Mouse (Mus musculus) myocyte (in vitro differentiated cells): Measurements from ENCODE around the gene Meis1. TPM values are rescaled to one million over a fixed set of nuclear protein-coding genes. Genes with fewer than 3 reads are reported as not detected.

Source experiments
- H3K27me3 ChIP-seq: one replicate; pipeline ENCODE4 v1.6.1; 2011; ENCODE audit not compliant: control insufficient read depth, insufficient read depth, insufficient read length
- H3K36me3 ChIP-seq: one replicate; pipeline ENCODE4 v1.6.1; 2011; ENCODE audit not compliant: control insufficient read depth, insufficient read depth
- H3K4me2 ChIP-seq: one replicate; pipeline ENCODE4 v1.6.1; 2011; ENCODE audit warnings: low read depth, control low read depth
- H3K4me3 ChIP-seq: one replicate; pipeline ENCODE4 v1.5.1; 2011; ENCODE audit warnings: mild to moderate bottlenecking, control low read depth, moderate library complexity
- H3K79me2 ChIP-seq: one replicate; pipeline ENCODE4 v1.6.1; 2011; ENCODE audit not compliant: control insufficient read depth, insufficient read depth
- H3ac ChIP-seq: one replicate; pipeline ENCODE4 v1.6.1; 2011; ENCODE audit not compliant: control insufficient read depth, insufficient read length
- CEBPB ChIP-seq: IDR thresholded peaks from 2 replicates; pipeline ENCODE4 v1.6.1; 2011; ENCODE audit warnings: mild to moderate bottlenecking, moderate library complexity; ENCODE audit not compliant: poor library complexity, insufficient read depth, severe bottlenecking
- E2F4 ChIP-seq: IDR thresholded peaks from one replicate; pipeline ENCODE4 v1.6.1; 2011; ENCODE audit warnings: mild to moderate bottlenecking, control low read depth, moderate library complexity; ENCODE audit not compliant: insufficient read depth
- MAX ChIP-seq: IDR thresholded peaks from one replicate; pipeline ENCODE4 v1.6.1; 2011; ENCODE audit warnings: low read depth, mild to moderate bottlenecking, control low read depth
- MYOD1 ChIP-seq, 3 experiments: IDR thresholded peaks; one replicate each; pipeline ENCODE4 v1.6.1; 2011; ENCODE audit warnings: control low read depth in 2 of 3, low read depth in 2 of 3, mild to moderate bottlenecking in 2 of 3, moderate library complexity in 1 of 3; ENCODE audit not compliant: insufficient read length in 2 of 3, control insufficient read depth in 1 of 3
- MYOG ChIP-seq, 3 experiments: IDR thresholded peaks; one replicate each; pipeline ENCODE4 v1.6.1; 2011; ENCODE audit warnings: control low read depth in 2 of 3, low read depth in 2 of 3, mild to moderate bottlenecking in 2 of 3; ENCODE audit not compliant: insufficient read length in 2 of 3, control insufficient read depth in 1 of 3, insufficient read depth in 1 of 3
- POLR2A ChIP-seq: IDR thresholded peaks from one replicate; pipeline ENCODE4 v1.6.1; 2011; ENCODE audit warnings: low read depth, mild to moderate bottlenecking, control low read depth, moderate library complexity; ENCODE audit not compliant: insufficient read length
- POLR2AphosphoS2 ChIP-seq: IDR thresholded peaks from one replicate; pipeline ENCODE4 v1.6.1; 2011; ENCODE audit warnings: low read depth, control low read depth; ENCODE audit not compliant: insufficient read length
- REST ChIP-seq: IDR thresholded peaks from one replicate; pipeline ENCODE4 v1.6.1; 2011; ENCODE audit warnings: mild to moderate bottlenecking, control low read depth, moderate library complexity; ENCODE audit not compliant: insufficient read depth, insufficient read length
- SRF ChIP-seq: IDR thresholded peaks from one replicate; pipeline ENCODE4 v1.6.1; 2011; ENCODE audit warnings: low read depth; ENCODE audit not compliant: control insufficient read depth, insufficient read length
- TCF12 ChIP-seq: IDR thresholded peaks from one replicate; pipeline ENCODE4 v1.6.1; 2011; ENCODE audit warnings: mild to moderate bottlenecking, control low read depth; ENCODE audit not compliant: poor library complexity, insufficient read depth, severe bottlenecking
- TCF3 ChIP-seq: IDR thresholded peaks from one replicate; pipeline ENCODE4 v1.6.1; 2011; ENCODE audit warnings: low read depth, control low read depth; ENCODE audit not compliant: insufficient read length
- USF1 ChIP-seq: IDR thresholded peaks from one replicate; pipeline ENCODE4 v1.6.1; 2011; ENCODE audit warnings: low read depth, mild to moderate bottlenecking, control low read depth, moderate library complexity
- polyA plus RNA-seq: library from polyadenylated mRNA; unstranded; fragments of >200 nt; fragmentation: generic; extraction: Trizol; gene quantifications from one replicate; pipeline ENCODE4 v1.2.1, GENCODE M21; 2012; ENCODE audit warnings: missing spikeins

Gene Meis1
- polyA plus RNA-seq, 1 experiment: 7.1 TPM

DNA sequence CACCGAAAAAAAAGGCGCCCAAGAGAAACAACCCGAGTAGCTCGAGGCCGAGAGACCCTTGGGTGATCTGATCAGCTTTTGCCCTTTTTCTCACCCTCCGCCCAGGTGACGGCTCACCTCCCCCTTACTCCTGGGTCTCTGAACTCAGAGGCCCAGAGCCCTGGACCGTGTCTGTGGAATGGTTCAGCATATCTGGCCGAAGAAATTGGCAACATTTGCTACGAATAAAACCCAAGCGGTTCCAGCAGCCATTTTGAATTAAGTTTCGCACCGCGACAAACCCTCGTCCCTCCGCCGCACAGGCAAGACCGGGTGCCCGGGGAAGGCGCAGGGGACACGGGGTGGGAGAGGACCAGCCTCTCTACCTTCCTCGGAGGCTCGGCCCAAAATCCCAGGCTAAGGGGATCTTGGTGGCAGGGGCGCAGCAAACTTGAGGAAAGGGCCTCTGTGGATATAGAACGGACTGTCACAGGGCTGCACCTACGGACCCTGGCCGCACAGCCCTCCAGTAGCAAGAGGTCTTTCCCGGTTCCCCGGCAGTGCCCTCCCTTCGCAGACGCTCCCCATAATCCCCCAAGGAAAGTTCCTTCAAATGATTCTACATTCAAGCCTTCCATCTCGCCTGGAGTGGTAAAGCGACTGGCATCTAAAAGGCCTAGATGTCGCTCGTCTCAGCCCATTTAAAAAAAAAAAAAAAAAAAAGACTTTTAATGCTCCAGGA lies 4.2 kb downstream of the Meis1 start:
- TF ChIP-seq TCF3: no peak
- TF ChIP-seq MYOG (IDR thresholded peaks at IDR 0.05; ENCODE audit: control insufficient read depth in 1 of 3, insufficient read depth in 1 of 3, insufficient read length in 2 of 3, low read depth in 2 of 3): no peak
- no peak for TF ChIP-seq MAX
- TF ChIP-seq POLR2AphosphoS2: peak; percentile 24
- no peak for TF ChIP-seq TCF12
- Histone ChIP-seq H3K4me2 (peak overlapping the region; percentile 99), H3K36me3 (peaks cover 16% of the 10 kb centered on the region), H3K79me2 (peaks cover 57% of the 10 kb centered on the region), H3ac (peak overlapping the region; percentile 15), H3K27me3 (no peaks in the 10 kb centered on the region), H3K4me3 (peak overlapping the region; percentile 81)

DNA sequence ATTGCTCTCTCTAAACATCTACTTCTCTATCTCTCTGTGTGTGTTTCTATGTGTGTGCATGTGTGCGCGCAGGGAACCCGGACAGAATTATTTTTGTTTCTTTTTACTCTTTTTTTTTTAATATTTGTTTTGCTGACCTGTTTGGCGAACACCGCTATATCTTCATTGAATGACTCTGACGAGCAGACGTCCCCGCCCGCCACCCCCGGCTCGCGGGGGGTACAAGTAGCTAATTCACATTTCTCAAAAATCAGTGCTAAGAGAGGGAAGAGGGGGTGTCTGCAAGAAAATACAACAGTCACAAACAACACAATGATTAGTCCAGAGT lies 4.7 kb downstream of the Meis1 start:
- peak overlapping the region; percentile 99 for H3K4me2 ChIP-seq
- H3K79me2 ChIP-seq: peaks cover 57% of the 10 kb centered on the region
- peak overlapping the region; percentile 81 for H3K4me3 ChIP-seq
- H3K27me3 ChIP-seq: no peaks in the 10 kb centered on the region
- H3K36me3 ChIP-seq: peaks cover 18% of the 10 kb centered on the region
- peak overlapping the region; percentile 15 for H3ac ChIP-seq
- no peak for TF ChIP-seq REST
- TF ChIP-seq TCF3: no peak
- no peak for TF ChIP-seq POLR2A

DNA sequence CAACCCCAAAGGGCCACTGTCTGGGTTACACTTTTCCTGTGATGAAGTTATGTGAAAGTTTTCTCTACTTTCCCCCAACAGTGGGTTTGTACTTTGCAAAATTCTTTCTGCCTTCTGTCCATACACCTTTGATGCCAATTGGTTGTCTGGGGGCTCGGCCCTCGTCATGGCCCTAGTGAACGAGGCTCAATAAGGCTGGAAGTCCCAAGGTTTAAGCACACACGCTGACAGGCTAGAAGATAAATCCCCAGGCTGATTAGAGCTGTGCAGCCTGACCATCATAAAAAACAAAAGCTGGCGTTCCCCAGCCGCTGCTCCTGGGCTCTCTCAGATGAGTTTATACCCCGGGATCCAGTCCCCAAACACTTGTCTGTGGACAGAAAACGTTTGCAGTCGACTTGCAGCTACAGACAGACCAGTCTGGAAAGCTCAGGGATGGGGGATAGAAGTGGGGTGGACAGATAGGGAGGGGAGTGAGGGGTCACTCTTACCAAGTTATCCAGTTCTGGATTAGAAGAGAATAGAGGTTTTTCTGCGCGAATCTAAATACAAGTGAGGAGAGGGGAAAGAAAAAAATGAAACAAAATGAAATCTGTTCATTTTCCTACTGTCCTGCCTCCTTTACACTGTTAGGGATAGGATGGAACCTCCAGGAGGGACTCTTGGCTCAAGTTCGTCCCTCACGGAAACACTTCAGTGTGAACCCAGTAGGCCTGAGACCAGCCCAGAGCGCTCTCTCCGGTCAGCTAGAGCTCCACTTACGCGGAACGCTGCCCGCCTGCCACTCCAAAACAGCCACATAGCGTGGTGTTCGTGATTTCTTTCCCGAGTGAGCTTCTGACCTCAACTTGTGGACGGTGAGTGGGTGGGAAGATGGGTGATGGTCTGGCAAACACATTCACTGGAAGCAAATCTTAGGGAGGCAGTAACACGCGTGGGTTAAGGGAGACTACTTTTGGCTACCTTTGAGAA lies 5.4 kb downstream of the Meis1 start:
- TF ChIP-seq TCF12 (no peak), MYOD1 (IDR thresholded peaks at IDR 0.05; ENCODE audit: control insufficient read depth in 1 of 3, insufficient read length in 2 of 3, low read depth in 2 of 3) (no peak)
- H3K79me2 ChIP-seq: peaks cover 57% of the 10 kb centered on the region
- peak overlapping the region; percentile 81 for H3K4me3 ChIP-seq
- peak overlapping the region; percentile 15 for H3ac ChIP-seq
- H3K36me3 ChIP-seq: peaks cover 23% of the 10 kb centered on the region
- H3K4me2 ChIP-seq: peak overlapping the region; percentile 99
- no peaks in the 10 kb centered on the region for H3K27me3 ChIP-seq

DNA sequence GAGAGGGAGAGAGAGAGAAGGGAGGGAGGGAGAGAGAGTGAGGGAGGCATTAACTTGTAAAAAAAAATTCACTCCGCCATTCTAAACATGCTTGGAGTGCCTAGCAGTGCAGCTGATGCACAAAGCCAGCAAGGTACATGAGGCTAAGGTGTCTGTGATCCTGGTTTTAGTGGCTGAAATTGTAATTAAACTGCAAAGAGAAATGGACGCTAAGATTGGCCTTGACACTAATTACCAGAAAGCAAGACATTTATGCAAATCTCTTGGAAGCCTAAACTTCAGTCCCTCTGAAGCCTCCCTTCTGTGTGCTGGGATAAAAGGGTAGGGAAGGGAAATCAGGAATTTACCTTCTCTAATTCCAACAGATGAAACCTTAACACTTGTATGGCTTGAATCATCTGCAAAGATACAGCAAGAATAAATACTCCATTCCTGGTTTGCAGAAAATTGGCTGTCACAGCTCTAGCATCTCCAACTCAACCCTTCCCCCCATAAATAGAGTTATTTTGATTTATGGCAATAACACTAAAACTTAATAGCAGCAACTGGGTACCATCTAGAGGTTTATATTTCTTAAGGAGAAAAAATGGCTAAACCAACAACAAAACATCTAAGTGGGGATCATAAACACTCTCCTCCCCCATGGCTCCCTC lies 6.2 kb downstream of the Meis1 start:
- Histone ChIP-seq H3K36me3 (peaks cover 23% of the 10 kb centered on the region), H3K27me3 (no peaks in the 10 kb centered on the region), H3K4me2 (no peak overlapping the region), H3ac (no peak overlapping the region), H3K4me3 (no peak overlapping the region), H3K79me2 (peaks cover 50% of the 10 kb centered on the region)
- no peak for TF ChIP-seq MYOD1 (IDR thresholded peaks at IDR 0.05; ENCODE audit: control insufficient read depth in 1 of 3, insufficient read length in 2 of 3, low read depth in 2 of 3)
- no peak for TF ChIP-seq CEBPB
- no peak for TF ChIP-seq TCF12
- TF ChIP-seq E2F4: no peak
- TF ChIP-seq POLR2AphosphoS2: no peak
- no peak for TF ChIP-seq SRF
- no peak for TF ChIP-seq TCF3
- no peak for TF ChIP-seq USF1
- TF ChIP-seq POLR2A: no peak
- no peak for TF ChIP-seq REST
- no peak for TF ChIP-seq MYOG (IDR thresholded peaks at IDR 0.05; ENCODE audit: control insufficient read depth in 1 of 3, insufficient read depth in 1 of 3, insufficient read length in 2 of 3, low read depth in 2 of 3)
- TF ChIP-seq MAX: no peak

DNA sequence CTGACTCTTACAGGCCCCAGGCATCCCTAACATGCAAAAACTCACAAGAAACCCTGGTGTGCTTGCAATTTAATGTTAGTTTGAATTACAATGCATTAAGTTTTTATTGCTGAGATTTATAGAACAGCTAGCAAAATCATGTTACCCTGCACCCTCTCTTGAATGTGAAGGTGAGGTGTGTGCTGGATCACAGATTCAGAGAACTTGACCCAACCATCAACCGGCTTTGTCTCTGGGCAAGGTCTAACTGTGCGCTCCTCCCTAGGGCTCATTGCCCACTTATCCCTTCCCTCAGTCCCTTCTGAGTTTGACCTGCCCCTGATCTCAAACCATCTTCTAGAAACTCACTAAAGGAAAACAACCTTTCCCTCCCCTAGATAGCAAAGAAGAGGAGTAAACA lies 6.8 kb downstream of the Meis1 start:
- peaks cover 45% of the 10 kb centered on the region for H3K79me2 ChIP-seq
- peaks cover 23% of the 10 kb centered on the region for H3K36me3 ChIP-seq
- no peak overlapping the region for H3K4me2 ChIP-seq
- TF ChIP-seq TCF3 (no peak), CEBPB (no peak), SRF (no peak), POLR2AphosphoS2 (no peak), POLR2A (no peak), USF1 (no peak), E2F4 (no peak), REST (no peak), MAX (no peak), MYOG (IDR thresholded peaks at IDR 0.05; ENCODE audit: control insufficient read depth in 1 of 3, insufficient read depth in 1 of 3, insufficient read length in 2 of 3, low read depth in 2 of 3) (no peak), TCF12 (no peak), MYOD1 (IDR thresholded peaks at IDR 0.05; ENCODE audit: control insufficient read depth in 1 of 3, insufficient read length in 2 of 3, low read depth in 2 of 3) (no peak)
- no peak overlapping the region for H3ac ChIP-seq
- no peak overlapping the region for H3K4me3 ChIP-seq
- H3K27me3 ChIP-seq: no peaks in the 10 kb centered on the region
